Mouse (Mus musculus): ENCODE measurements at regions not wholly inside any gene's neighbourhood (a gene's known extent, or its start where the extent isn't known, plus 50 kb on each side); places are given as distances from the start of the nearest gene placed in this dataset.

GRCm38 (mm10) chr4:56251766-56252165 lies 488.1 kb upstream of the Gm26657 start:
- H3K36me3 ChIP-seq (ENCODE audit: control insufficient read depth, insufficient read depth, low read length), result no peaks in the 10 kb centered on the region
- no peaks in the 10 kb centered on the region for H3K27me3 ChIP-seq (ENCODE audit: control insufficient read depth, insufficient read depth, low read depth, low read length)
- no peaks in the 10 kb centered on the region for H3K9me3 ChIP-seq (replicated peaks; ENCODE audit: control insufficient read depth, low read length, poor library complexity, severe bottlenecking)
- no peaks in the 10 kb centered on the region for H3K4me1 ChIP-seq (ENCODE audit: control insufficient read depth, insufficient read depth, low read length)
- H3K9ac ChIP-seq (ENCODE audit: low read depth, low read length), result no peak overlapping the region
- WGBS, result 86% methylated on average over 2 of the region's 2 CpGs
- no peak overlapping the region for H3K4me2 ChIP-seq (ENCODE audit: low read length)
- H3K27ac ChIP-seq (ENCODE audit: low read length), result no peak overlapping the region
- H3K4me3 ChIP-seq (ENCODE audit: low read depth, low read length), result no peak overlapping the region
- no peak for ATAC-seq

- ATAC-seq, result no peak
- Histone ChIP-seq H3K36me3 (ENCODE audit: control insufficient read depth, insufficient read depth, low read length) (no peaks in the 10 kb centered on the region), H3K4me2 (ENCODE audit: low read length) (no peak overlapping the region), H3K4me3 (ENCODE audit: low read depth, low read length) (no peak overlapping the region), H3K27ac (ENCODE audit: low read length) (no peak overlapping the region), H3K4me1 (ENCODE audit: control insufficient read depth, insufficient read depth, low read length) (no peaks in the 10 kb centered on the region), H3K27me3 (ENCODE audit: control insufficient read depth, insufficient read depth, low read depth, low read length) (no peaks in the 10 kb centered on the region), H3K9ac (ENCODE audit: low read depth, low read length) (no peak overlapping the region), H3K9me3 (replicated peaks; ENCODE audit: control insufficient read depth, low read length, poor library complexity, severe bottlenecking) (no peaks in the 10 kb centered on the region)
- 86% methylated on average over 2 of the region's 2 CpGs for WGBS
Measured at GRCm38 (mm10) chr4:56250611-56251010, 489.3 kb upstream of the Gm26657 start.

GRCm38 (mm10) chr4:56243863-56244262 lies 496.0 kb upstream of the Gm26657 start:
- Histone ChIP-seq H3K9me3 (replicated peaks; ENCODE audit: control insufficient read depth, low read length, poor library complexity, severe bottlenecking) (no peaks in the 10 kb centered on the region), H3K27ac (ENCODE audit: low read length) (no peak overlapping the region), H3K36me3 (ENCODE audit: control insufficient read depth, insufficient read depth, low read length) (no peaks in the 10 kb centered on the region), H3K4me1 (ENCODE audit: control insufficient read depth, insufficient read depth, low read length) (no peaks in the 10 kb centered on the region), H3K27me3 (ENCODE audit: control insufficient read depth, insufficient read depth, low read depth, low read length) (no peaks in the 10 kb centered on the region), H3K4me2 (ENCODE audit: low read length) (no peak overlapping the region), H3K4me3 (ENCODE audit: low read depth, low read length) (no peak overlapping the region), H3K9ac (ENCODE audit: low read depth, low read length) (no peak overlapping the region)
- WGBS, result 88% methylated on average over 6 of the region's 6 CpGs
- no peak for ATAC-seq

GRCm38 (mm10) chr4:56238496-56239488 lies 501.1 kb upstream of the Gm26657 start:
- Histone ChIP-seq H3K4me3 (ENCODE audit: low read depth, low read length) (no peak overlapping the region), H3K9me3 (replicated peaks; ENCODE audit: control insufficient read depth, low read length, poor library complexity, severe bottlenecking) (no peaks in the 10 kb centered on the region), H3K27me3 (ENCODE audit: control insufficient read depth, insufficient read depth, low read depth, low read length) (no peaks in the 10 kb centered on the region), H3K4me2 (ENCODE audit: low read length) (no peak overlapping the region), H3K9ac (ENCODE audit: low read depth, low read length) (no peak overlapping the region), H3K27ac (ENCODE audit: low read length) (no peak overlapping the region), H3K4me1 (ENCODE audit: control insufficient read depth, insufficient read depth, low read length) (no peaks in the 10 kb centered on the region), H3K36me3 (ENCODE audit: control insufficient read depth, insufficient read depth, low read length) (no peaks in the 10 kb centered on the region)
- 86% methylated on average over 4 of the region's 4 CpGs for WGBS
- no peak for ATAC-seq

- H3K4me3 ChIP-seq (ENCODE audit: low read depth, low read length), result no peak overlapping the region
- H3K4me1 ChIP-seq (ENCODE audit: control insufficient read depth, insufficient read depth, low read length), result no peaks in the 10 kb centered on the region
- H3K27me3 ChIP-seq (ENCODE audit: control insufficient read depth, insufficient read depth, low read depth, low read length), result no peaks in the 10 kb centered on the region
- no peaks in the 10 kb centered on the region for H3K36me3 ChIP-seq (ENCODE audit: control insufficient read depth, insufficient read depth, low read length)
- WGBS, result 85% methylated on average over 7 of the region's 7 CpGs
- no peaks in the 10 kb centered on the region for H3K9me3 ChIP-seq (replicated peaks; ENCODE audit: control insufficient read depth, low read length, poor library complexity, severe bottlenecking)
- no peak for ATAC-seq
- H3K4me2 ChIP-seq (ENCODE audit: low read length), result no peak overlapping the region
- no peak overlapping the region for H3K27ac ChIP-seq (ENCODE audit: low read length)
- H3K9ac ChIP-seq (ENCODE audit: low read depth, low read length), result no peak overlapping the region
Measured at GRCm38 (mm10) chr4:56231414-56231813, 508.5 kb upstream of the Gm26657 start.

GRCm38 (mm10) chr4:56230451-56230850 lies 509.4 kb upstream of the Gm26657 start:
- ATAC-seq, result no peak

GRCm38 (mm10) chr4:56226493-56226892 lies 513.4 kb upstream of the Gm26657 start:
- H3K9me3 ChIP-seq (replicated peaks; ENCODE audit: control insufficient read depth, low read length, poor library complexity, severe bottlenecking), result no peaks in the 10 kb centered on the region
- 92% methylated on average over 1 of the region's 1 CpGs for WGBS
- no peaks in the 10 kb centered on the region for H3K27me3 ChIP-seq (ENCODE audit: control insufficient read depth, insufficient read depth, low read depth, low read length)
- peaks cover 9% of the 10 kb centered on the region for H3K4me1 ChIP-seq (ENCODE audit: control insufficient read depth, insufficient read depth, low read length)
- no peak overlapping the region for H3K4me3 ChIP-seq (ENCODE audit: low read depth, low read length)
- ATAC-seq, result no peak
- H3K27ac ChIP-seq (ENCODE audit: low read length), result no peak overlapping the region
- no peaks in the 10 kb centered on the region for H3K36me3 ChIP-seq (ENCODE audit: control insufficient read depth, insufficient read depth, low read length)
- H3K4me2 ChIP-seq (ENCODE audit: low read length), result no peak overlapping the region
- no peak overlapping the region for H3K9ac ChIP-seq (ENCODE audit: low read depth, low read length)

More at GRCm38 (mm10) chr4:56230451-56230850, 509.4 kb upstream of the Gm26657 start:
- Histone ChIP-seq H3K9me3 (replicated peaks; ENCODE audit: control insufficient read depth, low read length, poor library complexity, severe bottlenecking) (no peaks in the 10 kb centered on the region), H3K36me3 (ENCODE audit: control insufficient read depth, insufficient read depth, low read length) (no peaks in the 10 kb centered on the region), H3K27me3 (ENCODE audit: control insufficient read depth, insufficient read depth, low read depth, low read length) (no peaks in the 10 kb centered on the region), H3K27ac (ENCODE audit: low read length) (no peak overlapping the region), H3K4me2 (ENCODE audit: low read length) (no peak overlapping the region), H3K4me3 (ENCODE audit: low read depth, low read length) (no peak overlapping the region), H3K4me1 (ENCODE audit: control insufficient read depth, insufficient read depth, low read length) (no peaks in the 10 kb centered on the region), H3K9ac (ENCODE audit: low read depth, low read length) (no peak overlapping the region)
- WGBS, result 88% methylated on average over 1 of the region's 1 CpGs

- WGBS, result 45% methylated on average over 3 of the region's 3 CpGs
- Histone ChIP-seq H3K9ac (ENCODE audit: low read depth, low read length) (no peak overlapping the region), H3K4me1 (ENCODE audit: control insufficient read depth, insufficient read depth, low read length) (peaks cover 15% of the 10 kb centered on the region), H3K27me3 (ENCODE audit: control insufficient read depth, insufficient read depth, low read depth, low read length) (no peaks in the 10 kb centered on the region), H3K9me3 (replicated peaks; ENCODE audit: control insufficient read depth, low read length, poor library complexity, severe bottlenecking) (no peaks in the 10 kb centered on the region), H3K36me3 (ENCODE audit: control insufficient read depth, insufficient read depth, low read length) (no peaks in the 10 kb centered on the region), H3K27ac (ENCODE audit: low read length) (no peak overlapping the region), H3K4me3 (ENCODE audit: low read depth, low read length) (no peak overlapping the region), H3K4me2 (ENCODE audit: low read length) (no peak overlapping the region)
- ATAC-seq, result no peak
Measured at GRCm38 (mm10) chr4:56224542-56224941, 515.3 kb upstream of the Gm26657 start.

- H3K27me3 ChIP-seq (ENCODE audit: control insufficient read depth, insufficient read depth, low read depth, low read length), result no peaks in the 10 kb centered on the region
- H3K4me3 ChIP-seq (ENCODE audit: low read depth, low read length), result no peak overlapping the region
- H3K27ac ChIP-seq (ENCODE audit: low read length), result no peak overlapping the region
- no peak overlapping the region for H3K9ac ChIP-seq (ENCODE audit: low read depth, low read length)
- no peak overlapping the region for H3K4me2 ChIP-seq (ENCODE audit: low read length)
- no peaks in the 10 kb centered on the region for H3K36me3 ChIP-seq (ENCODE audit: control insufficient read depth, insufficient read depth, low read length)
- WGBS, result 39% methylated on average over 8 of the region's 8 CpGs
- ATAC-seq, result no peak
- peaks cover 15% of the 10 kb centered on the region for H3K4me1 ChIP-seq (ENCODE audit: control insufficient read depth, insufficient read depth, low read length)
- H3K9me3 ChIP-seq (replicated peaks; ENCODE audit: control insufficient read depth, low read length, poor library complexity, severe bottlenecking), result no peaks in the 10 kb centered on the region
Measured at GRCm38 (mm10) chr4:56222023-56222776, 517.7 kb upstream of the Gm26657 start.

All from midbrain, embryonic 16.5 days (tissue).